Mouse (Mus musculus): ENCODE measurements around the gene Dock1. TPM values are rescaled to one million over a fixed set of nuclear protein-coding genes. Genes with fewer than 3 reads are reported as not detected.

The Dock1 gene
- total and polyA plus RNA-seq, 3 experiments = not detected

DNA sequence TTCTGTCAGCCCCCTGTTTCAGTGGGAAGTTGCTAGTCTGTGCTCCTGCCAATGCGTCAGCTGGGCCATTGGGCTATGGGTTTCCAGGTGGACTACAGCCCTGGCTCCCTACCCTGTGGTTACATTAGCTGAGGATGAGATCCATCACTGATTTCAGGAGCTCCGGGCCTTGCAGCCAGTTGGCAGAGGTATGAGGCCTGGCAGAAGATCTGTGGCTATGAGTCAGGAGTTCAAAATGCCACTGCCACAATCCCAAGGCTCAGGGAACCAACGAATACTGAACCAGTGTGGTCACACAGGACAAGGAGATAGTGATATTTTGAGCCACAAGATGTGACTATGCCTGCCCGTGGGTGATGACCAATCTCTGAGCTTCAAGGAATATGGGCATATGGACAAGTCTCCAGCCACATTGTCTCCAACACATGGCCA, 3.2 kb upstream of the Dock1 start:
- Histone ChIP-seq H3K27me3 (replicated peaks) (no peaks in the 10 kb centered on the region), H3K9ac (ENCODE audit: insufficient read depth, low read depth) (no peak overlapping the region), H3K27ac (ENCODE audit: insufficient read depth, low read depth) (no peak overlapping the region), H3K4me2 (ENCODE audit: insufficient read depth, low read depth, poor library complexity, severe bottlenecking) (no peak overlapping the region), H3K9me3 (replicated peaks; ENCODE audit: low read length) (peaks cover 91% of the 10 kb centered on the region), H3K36me3 (replicated peaks in 1 of 2; ENCODE audit: control insufficient read depth in 1 of 2, insufficient read depth in 1 of 2, low read length in 1 of 2) (no peaks in the 10 kb centered on the region), H3K4me3 (replicated peaks in 1 of 3; ENCODE audit: low read depth in 2 of 3, low read length in 2 of 3, poor library complexity in 1 of 3) (no peak overlapping the region), H3K79me2 (replicated peaks; ENCODE audit: control insufficient read depth, extremely low read depth, insufficient read depth, poor library complexity, severe bottlenecking) (no peaks in the 10 kb centered on the region), H3K4me1 (ENCODE audit: control insufficient read depth in 1 of 2, insufficient read depth in 2 of 2) (no peaks in the 10 kb centered on the region)
- DNase-seq (ENCODE audit: extremely low read depth) = no peak
- dilution Hi-C loops (cut with MboI; ENCODE audit: extremely low pct_ligation_motif_present, extremely low pct_unique_long_range_greater_than_20kb, low sequenced_read_pairs) = no loop called here
- TF ChIP-seq ETS1 (conservative IDR thresholded peaks at IDR 0.05; ENCODE audit: low read depth, low read length) (no peak), SIN3A (IDR thresholded peaks at IDR 0.05; ENCODE audit: low read length) (no peak), MAZ (IDR thresholded peaks at IDR 0.05; ENCODE audit: low read depth, low read length) (no peak), JUN (IDR thresholded peaks at IDR 0.05; ENCODE audit: insufficient read depth, low read depth, low read length) (no peak), HCFC1 (IDR thresholded peaks at IDR 0.05; ENCODE audit: low read depth, low read length) (no peak), MEF2A (IDR thresholded peaks at IDR 0.05; ENCODE audit: borderline replicate concordance, low read depth, low read length) (no peak), SMC3 (IDR thresholded peaks at IDR 0.05; ENCODE audit: low read depth, low read length) (no peak), MYC (IDR thresholded peaks at IDR 0.05; ENCODE audit: low read depth, low read length) (no peak), ZMIZ1 (IDR thresholded peaks at IDR 0.05; ENCODE audit: low read depth, low read length) (no peak), MAFK (IDR thresholded peaks at IDR 0.05; ENCODE audit: insufficient replicate concordance, low read length) (no peak), PAX5 (IDR thresholded peaks at IDR 0.05; ENCODE audit: low read length) (no peak), POLR2AphosphoS2 (IDR thresholded peaks at IDR 0.05; ENCODE audit: low read depth, low read length) (no peak), CHD2 (IDR thresholded peaks at IDR 0.05; ENCODE audit: low read length) (no peak), IRF4 (IDR thresholded peaks at IDR 0.05; ENCODE audit: low read depth, low read length) (no peak), POLR2A (IDR thresholded peaks at IDR 0.05; ENCODE audit: low read depth, low read length) (no peak), CHD1 (IDR thresholded peaks at IDR 0.05; ENCODE audit: low read depth, low read length) (no peak), ZKSCAN1 (IDR thresholded peaks at IDR 0.05; ENCODE audit: borderline replicate concordance, low read depth, low read length) (no peak)
- in situ Hi-C loops (cut with MboI; ENCODE audit: low pct_ligation_motif_present, low pct_unique_long_range_greater_than_20kb, low sequenced_read_pairs) = no loop called here

DNA sequence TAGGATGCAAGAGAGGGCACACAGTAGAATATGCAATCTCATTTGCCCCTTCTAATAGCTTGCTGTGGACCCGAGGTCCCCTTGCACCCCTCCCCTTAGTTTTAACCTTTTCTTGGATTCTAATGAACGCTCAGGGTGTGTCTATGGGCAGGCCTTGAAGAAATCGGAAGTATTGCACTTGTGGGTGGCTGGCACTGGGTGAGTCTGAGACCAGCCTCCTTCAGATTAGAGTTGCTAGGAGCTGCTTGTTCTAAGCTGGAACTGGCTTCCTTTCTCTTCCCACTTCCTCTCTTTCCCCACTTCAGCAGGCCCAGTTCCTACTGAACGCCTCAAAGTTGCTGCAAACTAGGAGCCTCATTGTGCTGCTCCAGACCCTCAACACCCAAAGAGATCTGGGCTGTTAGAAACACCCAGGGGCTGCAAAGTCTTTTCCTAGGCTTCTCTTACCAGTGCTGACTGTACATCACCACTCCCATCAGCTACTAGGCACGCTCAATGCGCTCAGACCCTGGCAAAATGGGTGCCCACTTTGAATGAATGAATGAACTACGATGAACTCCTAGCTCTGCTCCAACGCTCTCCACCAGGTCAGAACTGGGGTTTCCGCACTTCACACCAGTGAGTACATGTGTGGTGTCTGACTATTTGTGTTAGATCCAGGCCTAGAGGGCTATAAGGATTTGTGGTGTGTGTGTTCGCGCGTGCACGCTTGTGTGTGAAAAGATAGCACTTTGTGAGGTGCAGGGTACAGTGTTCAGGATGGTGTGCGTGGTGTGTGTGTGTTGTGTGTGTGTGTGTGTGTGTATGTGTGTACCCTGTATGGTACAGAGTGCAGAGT, 761 bp upstream of the Dock1 start:
- Histone ChIP-seq H3K36me3 (replicated peaks in 1 of 2; ENCODE audit: control insufficient read depth in 1 of 2, insufficient read depth in 1 of 2, low read length in 1 of 2) (no peaks in the 10 kb centered on the region), H3K9me3 (replicated peaks; ENCODE audit: low read length) (peaks cover 93% of the 10 kb centered on the region), H3K79me2 (replicated peaks; ENCODE audit: control insufficient read depth, extremely low read depth, insufficient read depth, poor library complexity, severe bottlenecking) (no peaks in the 10 kb centered on the region), H3K4me2 (ENCODE audit: insufficient read depth, low read depth, poor library complexity, severe bottlenecking) (no peak overlapping the region), H3K4me1 (ENCODE audit: control insufficient read depth in 1 of 2, insufficient read depth in 2 of 2) (no peaks in the 10 kb centered on the region), H3K9ac (ENCODE audit: insufficient read depth, low read depth) (no peak overlapping the region), H3K27me3 (replicated peaks) (no peaks in the 10 kb centered on the region), H3K27ac (ENCODE audit: insufficient read depth, low read depth) (no peak overlapping the region), H3K4me3 (replicated peaks in 1 of 3; ENCODE audit: low read depth in 2 of 3, low read length in 2 of 3, poor library complexity in 1 of 3) (no peak overlapping the region)
- dilution Hi-C loops (cut with MboI; ENCODE audit: extremely low pct_ligation_motif_present, extremely low pct_unique_long_range_greater_than_20kb, low sequenced_read_pairs) (no loop called here), in situ Hi-C loops (cut with MboI; ENCODE audit: low pct_ligation_motif_present, low pct_unique_long_range_greater_than_20kb, low sequenced_read_pairs) (no loop called here)
- no peak for TF ChIP-seq MYC (IDR thresholded peaks at IDR 0.05; ENCODE audit: low read depth, low read length)
- TF ChIP-seq CHD1 (IDR thresholded peaks at IDR 0.05; ENCODE audit: low read depth, low read length) = no peak
- TF ChIP-seq GABPA (IDR thresholded peaks at IDR 0.05; ENCODE audit: insufficient replicate concordance, low read depth, low read length) = no peak
- TF ChIP-seq MXI1 (IDR thresholded peaks at IDR 0.05; ENCODE audit: low read depth, low read length) = no peak
- no peak for TF ChIP-seq PAX5 (IDR thresholded peaks at IDR 0.05; ENCODE audit: low read length)
- no peak for TF ChIP-seq SIN3A (IDR thresholded peaks at IDR 0.05; ENCODE audit: low read length)
- TF ChIP-seq SMC3 (IDR thresholded peaks at IDR 0.05; ENCODE audit: low read depth, low read length) = no peak
- no peak for TF ChIP-seq NELFE (IDR thresholded peaks at IDR 0.05; ENCODE audit: low read depth, low read length)
- DNase-seq (ENCODE audit: extremely low read depth) = no peak

Data from CH12.LX (cell line).